Mouse (Mus musculus): ENCODE data around the gene Keg1. TPM values are rescaled to one million over a fixed set of nuclear protein-coding genes. Genes with fewer than 3 reads are reported as not detected.

The Keg1 gene
- total RNA-seq, 2 experiments from 2014 or later = not detected

DNA sequence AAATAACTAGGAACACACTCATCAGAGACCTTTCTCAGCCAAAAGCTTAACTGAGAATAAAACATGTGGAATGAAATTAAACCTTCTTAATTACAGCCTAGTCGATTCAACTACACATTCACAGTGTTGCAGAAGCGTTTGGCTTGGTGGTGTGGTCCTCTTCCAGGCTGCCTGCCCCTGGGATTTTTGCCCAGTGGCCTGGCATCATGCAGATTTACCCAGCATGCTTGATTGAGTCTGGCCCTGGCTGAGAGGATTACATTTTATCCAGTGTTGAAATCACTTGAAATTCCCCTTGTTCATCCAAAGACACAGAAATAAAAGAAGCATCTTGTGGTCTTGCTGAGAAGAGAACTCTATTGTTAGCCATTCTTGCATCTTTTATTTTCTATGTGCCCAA lies 64.1 kb downstream of the Keg1 start:
- ATAC-seq (replicated peaks; ENCODE audit: poor library complexity, severe bottlenecking) = no peak

DNA sequence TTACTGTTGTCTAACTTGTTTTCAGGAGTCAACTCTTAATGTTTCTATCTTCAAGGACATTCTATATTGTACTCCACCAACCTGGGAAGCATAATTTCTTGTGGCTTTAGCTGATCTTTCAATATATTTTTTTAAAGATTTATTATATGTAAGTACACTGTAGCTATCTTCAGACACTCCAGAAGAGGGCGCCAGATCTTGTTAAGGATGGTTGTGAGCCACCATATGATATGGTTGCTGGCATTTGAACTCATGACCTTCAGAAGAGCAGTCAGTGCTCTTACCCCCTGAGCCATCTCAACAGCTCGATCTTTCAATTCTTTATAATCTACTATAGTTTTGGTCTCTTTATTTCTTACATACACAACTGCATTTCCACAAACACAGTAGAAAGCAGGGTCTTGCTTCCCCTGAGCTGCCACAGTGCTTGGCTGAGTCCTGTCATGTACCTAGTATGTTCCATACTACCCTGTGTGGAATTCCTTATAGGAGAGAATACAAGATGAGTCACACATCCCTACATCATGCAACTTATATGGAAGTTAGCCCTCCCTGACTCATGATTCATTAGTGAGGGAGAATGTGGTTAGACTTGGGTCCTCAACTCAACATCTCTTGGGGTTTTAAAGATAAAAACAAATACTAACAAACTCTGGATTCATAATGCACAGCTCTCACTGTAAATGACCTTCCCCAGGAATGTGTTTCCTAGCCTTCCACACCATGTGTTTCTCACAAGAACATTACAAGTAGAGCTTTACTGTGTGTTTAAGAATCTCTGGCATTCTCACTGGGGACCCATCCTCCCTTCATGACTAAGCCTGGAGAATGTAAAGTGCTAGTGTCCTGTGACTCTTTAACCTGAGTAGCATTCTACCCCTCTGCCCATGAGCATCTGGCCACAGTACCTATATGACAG lies 66.9 kb downstream of the Keg1 start:
- no peak for ATAC-seq (replicated peaks; ENCODE audit: poor library complexity, severe bottlenecking)

GRCm38 (mm10) chr19:12765308-12765707 lies 69.7 kb downstream of the Keg1 start, which contains the start of gene Cntf:
Cntf (minus strand) TSS chr19:12765632.
- ATAC-seq (replicated peaks; ENCODE audit: poor library complexity, severe bottlenecking) = no peak

Other genes with a start within 250 kb of the Keg1 start
- 62.2 and 69.2 TPM in 2 replicates for gene Mpeg1, start 235.0 kb upstream of the Keg1 start, total RNA-seq (2014; fragmentation: Nextera tagmentation)
- 53.0 and 54.8 TPM in 2 replicates for gene Mpeg1, start 235.0 kb upstream of the Keg1 start, total RNA-seq (2017)
- gene Dtx4, start 194.3 kb upstream of the Keg1 start, total RNA-seq (2014; fragmentation: Nextera tagmentation) = 48.3 and 48.4 TPM in 2 replicates
- gene Dtx4, start 194.3 kb upstream of the Keg1 start, total RNA-seq (2017) = 38.7 and 47.3 TPM in 2 replicates
- 156 and 158 TPM in 2 replicates for gene Fam111a, start 150.0 kb upstream of the Keg1 start, total RNA-seq (2014; fragmentation: Nextera tagmentation)
- 230 and 279 TPM in 2 replicates for gene Fam111a, start 150.0 kb upstream of the Keg1 start, total RNA-seq (2017)
- gene Gm4952, start 95.8 kb upstream of the Keg1 start, total RNA-seq (2014; fragmentation: Nextera tagmentation) = not detected in 2 replicates
- not detected in 2 replicates for gene Gm4952, start 95.8 kb upstream of the Keg1 start, total RNA-seq (2017)
- not detected in 2 replicates for gene Glyat, start 62.5 kb upstream of the Keg1 start, total RNA-seq (2014; fragmentation: Nextera tagmentation)
- gene Glyat, start 62.5 kb upstream of the Keg1 start, total RNA-seq (2017) = not detected in 2 replicates
- not detected in 2 replicates for gene Olfr1442, start 25.3 kb upstream of the Keg1 start, total RNA-seq (2014; fragmentation: Nextera tagmentation)
- not detected in 2 replicates for gene Olfr1442, start 25.3 kb upstream of the Keg1 start, total RNA-seq (2017)
- gene Olfr1443, start 17.7 kb upstream of the Keg1 start, total RNA-seq (2014; fragmentation: Nextera tagmentation) = not detected in 2 replicates
- gene Olfr1443, start 17.7 kb upstream of the Keg1 start, total RNA-seq (2017) = not detected in 2 replicates
- 8.0 TPM in 1 of 2 replicates, not detected in the other for gene Cntf, start 69.8 kb downstream of the Keg1 start, total RNA-seq (2014; fragmentation: Nextera tagmentation)
- 1.2 and 1.4 TPM in 2 replicates for gene Cntf, start 69.8 kb downstream of the Keg1 start, total RNA-seq (2017)
- 58.7 and 61.6 TPM in 2 replicates for gene Zfp91, start 100.3 kb downstream of the Keg1 start, total RNA-seq (2014; fragmentation: Nextera tagmentation)
- gene Zfp91, start 100.3 kb downstream of the Keg1 start, total RNA-seq (2017) = 89.3 and 100 TPM in 2 replicates
- gene Lpxn, start 100.4 kb downstream of the Keg1 start, total RNA-seq (2014; fragmentation: Nextera tagmentation) = 7.8 and 9.9 TPM in 2 replicates
- 6.4 and 10.6 TPM in 2 replicates for gene Lpxn, start 100.4 kb downstream of the Keg1 start, total RNA-seq (2017)
- gene Gm5244, start 150.9 kb downstream of the Keg1 start, total RNA-seq (2014; fragmentation: Nextera tagmentation) = not detected in 2 replicates
- not detected in 2 replicates for gene Gm5244, start 150.9 kb downstream of the Keg1 start, total RNA-seq (2017)
- not detected in 2 replicates for gene Olfr1444, start 161.5 kb downstream of the Keg1 start, total RNA-seq (2014; fragmentation: Nextera tagmentation)
- not detected in 2 replicates for gene Olfr1444, start 161.5 kb downstream of the Keg1 start, total RNA-seq (2017)
- gene Olfr1445, start 188.1 kb downstream of the Keg1 start, total RNA-seq (2014; fragmentation: Nextera tagmentation) = not detected in 2 replicates
- gene Olfr1445, start 188.1 kb downstream of the Keg1 start, total RNA-seq (2017) = not detected in 2 replicates
- gene Olfr1446, start 197.7 kb downstream of the Keg1 start, total RNA-seq (2014; fragmentation: Nextera tagmentation) = not detected in 2 replicates
- gene Olfr1446, start 197.7 kb downstream of the Keg1 start, total RNA-seq (2017) = not detected in 2 replicates
- gene Olfr1447, start 208.0 kb downstream of the Keg1 start, total RNA-seq (2014; fragmentation: Nextera tagmentation) = not detected in 2 replicates
- not detected in 2 replicates for gene Olfr1447, start 208.0 kb downstream of the Keg1 start, total RNA-seq (2017)
- not detected in 2 replicates for gene Olfr1448, start 228.6 kb downstream of the Keg1 start, total RNA-seq (2014; fragmentation: Nextera tagmentation)
- not detected in 2 replicates for gene Olfr1448, start 228.6 kb downstream of the Keg1 start, total RNA-seq (2017)
- not detected in 2 replicates for gene Olfr1449, start 235.1 kb downstream of the Keg1 start, total RNA-seq (2014; fragmentation: Nextera tagmentation)
- gene Olfr1449, start 235.1 kb downstream of the Keg1 start, total RNA-seq (2017) = not detected in 2 replicates